Mouse (Mus musculus) heart, postnatal 0 days (tissue): ENCODE data around the gene M6pr. TPM values are rescaled to one million over a fixed set of nuclear protein-coding genes. Genes with fewer than 3 reads are reported as not detected.

ENCODE experiments used
- ATAC-seq: fragments of 200-750 bp; cut with Nextera tagmentation; 2 replicates; pipeline ENCODE4 v1.8.0; 2017; ENCODE audit warnings: low read depth, moderate number of reproducible peaks, moderate library complexity; ENCODE audit not compliant: insufficient read depth
- DNase-seq: peaks from one replicate; pipeline ENCODE4 v3.0.0-alpha.2; 2016; ENCODE audit warnings: low spot score
- H3K27ac ChIP-seq: fragments of 300-500 bp; sonication (generic); 2 replicates; pipeline ENCODE4 v1.5.1; 2014; ENCODE audit warnings: low read depth, mild to moderate bottlenecking
- H3K27me3 ChIP-seq: fragments of 300-500 bp; sonication (generic); 2 replicates; pipeline ENCODE4 v1.6.1; 2014; ENCODE audit warnings: low read length, mixed read lengths; ENCODE audit not compliant: control insufficient read depth, insufficient read depth
- H3K36me3 ChIP-seq: fragments of 300-500 bp; sonication (generic); replicated peaks from 2 replicates; pipeline ENCODE4 v1.6.1; 2014; ENCODE audit warnings: low read length, mixed read lengths; ENCODE audit not compliant: control insufficient read depth, insufficient read depth
- H3K4me1 ChIP-seq: fragments of 300-500 bp; sonication (generic); 2 replicates; pipeline ENCODE4 v1.6.1; 2014; ENCODE audit warnings: antibody characterized with exemption; ENCODE audit not compliant: control insufficient read depth, insufficient read depth
- H3K4me2 ChIP-seq: fragments of 300-500 bp; sonication (generic); 2 replicates; pipeline ENCODE4 v1.6.1; 2014; ENCODE audit warnings: low read depth, mild to moderate bottlenecking, low read length, moderate library complexity
- H3K4me3 ChIP-seq: fragments of 300-500 bp; sonication (generic); 2 replicates; pipeline ENCODE4 v1.5.1; 2014; ENCODE audit warnings: low read depth, low read length
- H3K9ac ChIP-seq: fragments of 300-500 bp; sonication (generic); replicated peaks from 2 replicates; pipeline ENCODE4 v1.6.1; 2014; ENCODE audit warnings: low read depth, low read length, mixed read lengths
- H3K9me3 ChIP-seq: fragments of 300-500 bp; sonication (generic); replicated peaks from 2 replicates; pipeline ENCODE4 v1.6.1; 2016; ENCODE audit warnings: low read length; ENCODE audit not compliant: control insufficient read depth
- CTCF ChIP-seq: IDR thresholded peaks from 2 replicates; pipeline ENCODE4 v1.5.1; 2016; ENCODE audit warnings: antibody characterized with exemption, control low read depth, low read depth
- EP300 ChIP-seq: IDR thresholded peaks from 2 replicates; pipeline ENCODE4 v1.6.1; 2016; ENCODE audit warnings: antibody characterized with exemption, low read depth
- WGBS: fragments of 180-500 bp; shearing (Covaris S2); extraction: QIAGEN DNeasy Blood & Tissue Kit; methylation state at CpG from one replicate; pipeline ENCODE4 v1.1.7; 2014; 5-methylcytosine and 5-hydroxymethylcytosine counted together
- polyA plus RNA-seq: library from polyadenylated mRNA; unstranded; fragments of >200 nt; fragmentation: Nextera tagmentation; extraction: Ambion mirVana; gene quantifications from 2 replicates; pipeline ENCODE4 v1.2.1, GENCODE M21; 2015
- total RNA-seq: library from RNA; depleted of rRNA; stranded (reverse); fragments of >200 nt; gene quantifications from 2 replicates; pipeline ENCODE4 v1.2.3, GENCODE M21; 2014; ENCODE audit warnings: low replicate concordance

M6pr gene
- total and polyA plus RNA-seq, 2 experiments from 2014 or later = 52.9 to 58.4 TPM

GRCm38 (mm10) chr6:122297279-122298222 is 11.0 kb upstream of the M6pr start:
- Histone ChIP-seq H3K4me1 (no peaks in the 10 kb centered on the region), H3K27ac (peak overlapping the region; percentile 36), H3K4me3 (peak overlapping the region; percentile 53), H3K27me3 (no peaks in the 10 kb centered on the region), H3K9ac (peak overlapping the region; percentile 60), H3K9me3 (no peaks in the 10 kb centered on the region), H3K4me2 (peak overlapping the region; percentile 70), H3K36me3 (no peaks in the 10 kb centered on the region)
- TF ChIP-seq EP300 (no peak), CTCF (no peak)
- DNase-seq (peak; percentile 24), ATAC-seq (0 out of 2 replicates have a peak, but pooled peaks have one; percentile 30)
- 7% methylated on average over 25 of the region's 25 CpGs for WGBS

- Histone ChIP-seq H3K4me2 (no peak overlapping the region), H3K27me3 (no peaks in the 10 kb centered on the region), H3K4me1 (no peaks in the 10 kb centered on the region), H3K36me3 (no peaks in the 10 kb centered on the region), H3K9me3 (no peaks in the 10 kb centered on the region), H3K4me3 (no peak overlapping the region), H3K9ac (no peak overlapping the region), H3K27ac (no peak overlapping the region)
- WGBS = 54% methylated on average over 4 of the region's 4 CpGs
- DNase-seq (no peak), ATAC-seq (no peak)
- no peak for TF ChIP-seq CTCF
- TF ChIP-seq EP300 = no peak
Measured at GRCm38 (mm10) chr6:122298223-122298609, 10.3 kb upstream of the M6pr start.

- no peak for ATAC-seq
- H3K9ac ChIP-seq = no peak overlapping the region
- H3K27ac ChIP-seq = no peak overlapping the region
- no peaks in the 10 kb centered on the region for H3K27me3 ChIP-seq
- no peak for DNase-seq
- H3K36me3 ChIP-seq = no peaks in the 10 kb centered on the region
- H3K4me3 ChIP-seq = no peak overlapping the region
- no peaks in the 10 kb centered on the region for H3K9me3 ChIP-seq
- 28% methylated on average over 3 of the region's 3 CpGs for WGBS
- TF ChIP-seq CTCF = no peak
- no peak for TF ChIP-seq EP300
- no peaks in the 10 kb centered on the region for H3K4me1 ChIP-seq
- H3K4me2 ChIP-seq = no peak overlapping the region
Measured at GRCm38 (mm10) chr6:122299621-122300133, 8.8 kb upstream of the M6pr start.

- no peak overlapping the region for H3K4me2 ChIP-seq
- DNase-seq = no peak
- no peak overlapping the region for H3K27ac ChIP-seq
- no peaks in the 10 kb centered on the region for H3K4me1 ChIP-seq
- ATAC-seq = no peak
- H3K27me3 ChIP-seq = no peaks in the 10 kb centered on the region
- TF ChIP-seq EP300 (no peak), CTCF (no peak)
- no peak overlapping the region for H3K4me3 ChIP-seq
- no peak overlapping the region for H3K9ac ChIP-seq
- no peaks in the 10 kb centered on the region for H3K36me3 ChIP-seq
- 58% methylated on average over 1 of the region's 1 CpGs for WGBS
- no peaks in the 10 kb centered on the region for H3K9me3 ChIP-seq
Measured at GRCm38 (mm10) chr6:122302121-122302520, 6.4 kb upstream of the M6pr start.

GRCm38 (mm10) chr6:122302661-122303060 is 5.9 kb upstream of the M6pr start:
- Histone ChIP-seq H3K9ac (no peak overlapping the region), H3K4me3 (no peak overlapping the region), H3K4me1 (no peaks in the 10 kb centered on the region), H3K9me3 (no peaks in the 10 kb centered on the region), H3K36me3 (no peaks in the 10 kb centered on the region), H3K27ac (no peak overlapping the region), H3K27me3 (no peaks in the 10 kb centered on the region), H3K4me2 (no peak overlapping the region)
- no peak for TF ChIP-seq CTCF
- no peak for TF ChIP-seq EP300
- ATAC-seq (no peak), DNase-seq (no peak)
- 81% methylated on average over 4 of the region's 4 CpGs for WGBS
